Mouse (Mus musculus) spleen, postnatal 14 days (tissue): ENCODE measurements at regions not wholly inside any gene's neighbourhood (a gene's known extent, or its start where the extent isn't known, plus 50 kb on each side); places are given as distances from the start of the nearest gene placed in this dataset.

Experiments
- DNase-seq, 2 experiments: peaks; one replicate each; pipeline ENCODE4 v3.0.0; 2021 to 2022; ENCODE audit warnings: low spot score in 2 of 2

DNA sequence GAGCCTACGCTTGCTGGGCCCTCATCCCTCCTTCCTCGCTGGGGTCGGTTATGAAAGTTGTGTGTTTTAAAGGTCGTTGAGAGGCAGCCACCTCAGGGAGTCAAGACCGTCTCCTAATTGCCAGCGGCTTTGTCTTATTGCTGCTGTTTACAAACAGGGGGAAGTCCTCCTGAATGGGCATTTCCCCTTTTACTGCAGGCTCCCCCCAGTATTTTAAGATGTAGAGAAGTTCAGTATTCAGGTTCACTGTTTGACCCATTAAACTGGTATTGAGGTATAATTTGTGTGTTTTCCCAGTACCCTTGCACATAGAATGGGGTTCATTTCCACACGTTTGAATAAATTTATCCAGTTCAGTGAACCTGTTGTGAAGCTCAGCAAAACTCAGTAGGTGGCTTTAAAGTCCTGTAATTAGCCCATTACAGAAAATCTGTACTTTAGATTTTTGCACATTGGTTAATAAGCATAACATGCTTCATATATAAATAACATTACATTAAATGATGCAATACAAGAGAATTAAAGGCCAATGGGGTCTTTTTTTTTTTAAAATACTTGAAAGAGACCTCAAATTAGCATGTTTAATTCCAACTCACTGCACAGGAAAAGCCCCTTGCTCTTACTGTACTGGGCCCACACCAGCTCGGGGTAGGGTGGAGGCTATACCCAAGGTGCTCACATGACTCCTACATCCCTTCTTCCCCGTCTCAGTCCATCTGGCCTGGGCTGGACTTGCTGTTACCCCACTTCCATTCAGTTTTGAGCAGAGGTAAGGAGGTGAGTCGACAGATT lies 63.7 kb downstream of the Nkx2-1 start:
- no peak for DNase-seq

DNA sequence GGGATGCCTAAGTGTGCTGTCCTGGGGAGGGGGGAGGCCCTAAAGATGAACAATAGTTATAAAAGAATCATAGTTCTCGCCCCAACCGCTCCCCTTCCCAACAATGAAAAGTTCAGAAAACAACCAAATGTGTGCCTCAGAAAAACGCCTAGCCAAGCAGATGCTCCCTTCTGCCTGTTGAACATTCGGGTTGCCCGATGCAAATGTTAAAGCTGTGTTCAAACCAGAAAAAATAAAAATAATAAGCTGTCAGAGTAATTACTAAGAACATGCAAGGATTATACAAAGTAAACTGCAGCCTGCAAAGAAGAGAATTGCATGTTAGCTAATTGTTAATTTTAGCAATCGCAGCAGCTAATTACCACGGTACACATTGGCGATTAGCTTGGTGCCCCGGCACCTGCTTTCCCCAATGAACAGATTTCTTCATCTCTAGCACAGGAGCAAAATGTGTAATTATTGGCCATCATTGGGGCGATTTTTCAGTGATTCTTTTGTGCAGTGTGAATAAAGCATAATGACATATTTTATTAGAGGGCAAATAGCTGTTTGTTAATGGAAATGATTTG lies 65.7 kb downstream of the Nkx2-1 start:
- no peak for DNase-seq

DNA sequence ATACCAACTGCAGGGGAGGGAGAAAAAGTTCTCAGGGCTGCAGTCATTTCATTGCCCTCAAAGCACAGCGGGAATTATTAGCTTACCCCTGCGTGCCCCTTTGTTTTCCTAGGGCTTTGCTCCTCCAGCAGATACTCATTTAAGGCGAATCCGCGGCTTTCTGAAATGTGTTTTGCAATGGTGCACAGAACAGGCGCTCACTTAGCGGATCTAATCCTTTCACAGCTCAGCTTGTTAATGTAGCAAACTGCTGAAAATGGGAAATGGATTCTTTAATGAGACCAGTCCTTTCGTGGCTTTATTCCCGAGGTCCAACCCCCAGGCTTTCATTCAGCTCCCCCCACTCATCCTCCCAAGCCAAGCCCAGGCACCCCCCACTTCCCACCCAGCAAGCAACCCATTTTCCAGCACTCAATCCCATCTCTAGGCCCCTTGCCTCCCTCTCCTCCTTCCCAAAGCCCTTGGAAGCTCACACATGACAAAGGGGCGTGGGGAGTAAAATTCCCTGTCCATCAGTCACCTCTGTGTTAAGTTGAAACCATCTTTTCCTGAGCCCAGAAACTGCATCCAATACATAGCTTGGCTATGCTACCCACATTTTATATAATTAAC lies 77.1 kb downstream of the Nkx2-1 start:
- no peak for DNase-seq

DNA sequence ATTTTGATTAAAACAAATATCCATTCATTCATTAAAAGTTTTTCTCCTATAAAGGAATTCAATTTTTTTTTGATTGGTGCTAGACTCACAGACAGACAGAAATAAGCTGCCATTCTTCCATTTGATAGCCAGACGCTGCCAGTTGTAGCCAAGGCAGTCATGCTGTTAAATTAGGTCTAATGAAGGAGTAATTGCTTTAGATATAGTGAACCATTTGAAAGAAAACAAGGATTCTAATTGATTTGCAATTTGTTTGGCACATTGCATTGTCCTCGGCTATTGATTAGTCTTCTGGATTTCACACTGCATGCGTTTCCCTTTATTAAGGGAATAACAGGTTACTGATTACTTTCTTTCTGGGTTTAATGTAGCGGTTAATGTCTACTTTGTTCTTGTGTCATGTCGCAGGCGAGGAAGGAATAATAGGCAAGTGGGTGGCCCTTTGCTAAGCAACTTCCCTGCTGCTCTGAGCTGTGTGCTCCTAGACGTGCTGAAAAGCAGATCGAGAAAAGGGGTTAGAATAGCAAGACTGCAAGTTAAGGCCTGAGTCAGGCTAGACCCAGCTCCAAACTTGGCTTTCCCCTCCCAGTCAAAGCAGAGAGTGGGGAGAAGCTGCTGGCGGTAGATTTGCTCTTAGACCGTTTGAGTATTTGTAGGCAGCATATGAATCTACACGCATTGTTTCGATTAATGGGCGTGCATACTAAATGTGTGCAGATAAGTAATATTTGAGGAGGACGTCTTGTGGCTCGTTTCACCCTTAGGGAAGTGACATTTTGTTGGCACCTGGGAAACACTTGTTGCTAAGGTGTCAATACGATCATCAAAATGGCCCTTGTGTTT lies 77.8 kb downstream of the Nkx2-1 start:
- no peak for DNase-seq

DNA sequence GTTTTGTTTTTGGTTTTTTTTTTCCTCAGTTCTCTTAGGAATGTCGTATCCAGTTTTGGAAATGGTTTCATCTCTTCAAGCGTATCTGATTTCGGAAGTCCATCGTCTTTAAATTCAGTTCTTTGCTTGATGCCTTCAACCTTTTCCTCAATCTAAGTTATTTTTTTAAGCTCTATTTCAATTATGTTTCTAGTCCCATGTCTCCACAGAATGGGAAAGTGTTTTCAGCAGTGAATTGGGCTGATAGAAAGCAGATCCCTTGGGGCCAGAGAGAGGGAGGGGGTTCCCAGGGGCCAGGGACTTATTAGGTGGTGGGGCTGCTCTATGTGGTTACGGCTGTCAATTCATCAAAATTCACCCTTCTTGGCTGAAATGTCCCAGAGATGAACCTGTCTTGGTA lies 78.8 kb downstream of the Nkx2-1 start:
- DNase-seq, result no peak

DNA sequence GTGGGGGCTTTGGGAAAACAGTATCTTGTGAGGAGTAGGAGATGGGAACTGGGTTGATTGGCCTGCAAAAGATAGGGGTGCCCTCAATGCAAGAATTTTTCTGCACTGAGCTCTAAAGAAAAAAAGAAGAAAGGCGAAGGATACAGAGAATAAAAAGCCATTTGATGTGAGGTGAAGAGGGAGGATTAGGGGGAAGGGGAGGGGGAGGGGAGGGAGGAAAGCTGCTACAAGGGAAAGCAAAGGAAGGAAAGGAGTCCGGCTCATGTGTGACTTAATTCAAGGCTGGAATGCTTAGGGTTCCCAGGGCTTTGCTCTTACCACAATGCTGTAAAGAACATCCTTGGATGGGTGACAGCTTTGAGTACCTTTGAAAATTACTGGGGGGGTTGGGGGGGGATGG lies 79.4 kb downstream of the Nkx2-1 start:
- DNase-seq, result no peak

DNA sequence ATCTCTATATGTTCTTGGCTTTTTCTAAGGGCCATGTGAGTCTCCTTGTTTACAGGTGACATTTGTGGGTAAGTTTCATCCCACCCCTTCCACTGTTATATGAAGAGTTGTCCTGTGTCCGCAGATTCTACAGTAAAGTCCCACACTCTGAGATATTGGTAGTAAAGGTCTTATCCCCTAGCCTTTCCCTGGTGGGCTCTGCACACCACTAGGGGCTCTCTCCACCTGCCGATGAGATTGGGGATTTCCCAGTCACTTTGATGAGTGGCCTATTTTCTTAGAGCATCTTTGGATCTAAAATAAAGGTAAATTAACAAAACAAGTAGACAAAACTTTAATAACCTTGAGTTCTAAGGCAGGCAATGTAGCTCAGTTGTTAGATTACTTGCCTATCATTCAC lies 86.4 kb downstream of the Nkx2-1 start:
- no peak for DNase-seq

DNA sequence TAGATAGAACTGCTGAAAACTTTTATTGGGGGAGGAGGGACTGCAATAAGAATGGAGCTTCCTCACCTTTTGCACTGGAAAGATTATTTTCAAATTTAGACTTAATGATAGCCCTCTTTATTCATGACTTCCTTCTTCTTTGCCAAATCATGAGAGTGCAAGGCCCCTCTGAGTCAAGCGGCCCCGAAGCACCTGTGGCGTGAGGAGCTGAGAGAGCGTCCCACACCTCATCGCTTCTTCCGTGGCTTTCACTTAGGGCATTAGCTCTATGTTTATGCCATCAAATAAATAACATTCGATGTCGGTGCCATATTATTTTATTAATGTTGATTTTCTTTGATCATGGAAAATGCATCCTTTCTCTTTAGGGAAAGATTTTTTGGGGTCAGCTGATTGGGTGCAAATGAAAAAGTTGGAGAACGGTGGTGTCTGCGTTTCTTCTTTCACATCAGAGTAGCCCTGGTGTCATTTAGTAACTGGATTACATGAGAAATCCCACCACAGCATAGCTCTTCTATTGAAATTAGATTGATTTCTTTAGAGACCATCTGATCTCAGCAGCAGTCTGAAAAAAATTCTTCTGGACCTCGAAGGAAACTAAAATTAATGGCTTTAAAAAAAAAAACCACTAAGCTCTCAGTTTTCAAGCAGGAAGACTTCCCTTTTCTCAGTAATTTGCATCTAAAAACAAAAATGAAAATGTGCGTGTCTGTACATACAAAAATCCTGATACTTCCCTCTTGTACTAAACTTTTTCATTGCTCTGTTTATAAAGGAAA lies 87.7 kb downstream of the Nkx2-1 start:
- no peak for DNase-seq

DNA sequence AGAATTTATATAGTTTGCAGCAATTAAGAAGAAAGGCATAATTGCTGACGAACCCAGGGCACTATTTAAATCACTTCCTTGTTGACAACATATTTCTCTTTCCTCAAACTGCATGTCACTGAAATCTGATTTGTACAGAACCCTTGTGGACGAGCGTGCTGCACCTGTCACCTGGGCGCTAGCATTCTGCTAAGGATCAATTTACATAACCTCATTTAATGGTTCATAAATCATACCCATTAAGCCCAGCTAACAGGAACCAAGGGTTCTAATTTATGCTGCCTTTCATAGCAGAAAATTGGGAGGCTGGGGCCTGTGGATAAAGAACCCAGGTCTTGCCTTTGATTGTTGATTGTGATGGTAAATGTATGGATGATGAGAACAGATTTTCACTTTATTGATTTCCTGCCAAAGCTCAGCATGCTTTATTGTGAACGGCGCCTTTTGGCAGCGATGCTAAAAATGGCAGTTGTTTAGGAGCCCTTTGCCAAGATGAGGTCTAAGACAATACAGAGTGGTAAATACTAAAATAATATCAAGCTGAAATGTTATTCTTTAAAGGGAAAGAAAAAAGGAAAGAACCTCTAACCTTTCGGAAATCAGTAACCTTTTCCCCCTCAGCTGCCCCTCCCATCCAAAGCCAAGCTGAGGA lies 95.4 kb downstream of the Nkx2-1 start:
- DNase-seq, result no peak

DNA sequence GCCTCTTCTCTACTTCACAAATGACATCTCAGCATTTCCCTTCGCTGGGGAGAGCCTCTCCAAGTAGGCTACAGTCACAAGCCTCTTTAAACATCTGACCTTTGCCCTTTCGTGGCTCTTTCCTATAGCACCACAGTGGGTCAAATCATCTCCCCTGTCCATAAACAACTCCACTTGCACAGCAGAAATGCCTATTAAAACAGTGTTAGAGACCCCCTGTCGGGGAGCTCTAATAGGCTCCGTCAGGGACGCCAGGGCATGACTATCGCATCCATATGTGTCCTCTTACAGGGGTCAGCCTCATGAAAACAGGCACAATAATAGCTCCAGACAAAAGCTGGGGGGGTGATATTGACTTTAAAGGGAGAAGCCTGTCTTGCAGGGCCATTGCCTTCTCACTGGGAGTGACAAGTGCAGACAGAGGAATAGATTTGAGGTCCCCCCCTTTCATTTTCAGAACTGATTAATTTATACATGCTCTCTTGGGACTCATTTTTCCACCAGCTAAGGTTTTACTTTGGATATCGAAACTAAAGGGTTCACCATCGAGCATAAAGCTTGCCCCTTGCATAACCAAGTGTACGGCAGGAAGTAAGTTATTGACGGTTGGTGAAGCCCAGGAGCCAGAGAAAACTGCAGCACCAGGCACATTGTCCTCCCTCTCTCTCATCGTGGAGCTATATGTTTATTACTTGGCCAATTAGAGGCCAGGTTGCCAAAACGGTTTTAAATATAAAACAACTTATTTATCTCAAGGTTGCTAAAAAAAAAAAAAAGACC lies 94.6 kb upstream of the Mbip start:
- no peak for DNase-seq

DNA sequence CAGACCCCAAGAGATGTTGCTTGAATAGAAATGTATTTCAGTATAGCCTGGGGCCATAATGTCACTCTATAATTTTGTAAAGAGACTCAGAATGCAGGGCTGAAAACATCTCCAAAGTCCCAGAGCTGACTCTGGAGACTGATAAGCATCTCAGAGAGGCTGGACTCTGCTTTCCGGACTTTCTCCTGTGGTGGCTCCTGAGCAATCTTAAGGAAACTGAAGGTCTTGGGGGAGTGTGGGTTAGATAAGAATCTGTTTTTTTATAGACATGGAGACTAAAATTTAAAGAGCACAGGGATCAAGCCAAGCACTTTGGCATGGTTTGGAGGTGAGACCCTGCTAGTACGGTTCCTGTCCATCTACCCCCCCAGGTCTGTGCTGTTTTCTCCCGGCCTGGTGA lies 92.7 kb upstream of the Mbip start:
- DNase-seq, result no peak

DNA sequence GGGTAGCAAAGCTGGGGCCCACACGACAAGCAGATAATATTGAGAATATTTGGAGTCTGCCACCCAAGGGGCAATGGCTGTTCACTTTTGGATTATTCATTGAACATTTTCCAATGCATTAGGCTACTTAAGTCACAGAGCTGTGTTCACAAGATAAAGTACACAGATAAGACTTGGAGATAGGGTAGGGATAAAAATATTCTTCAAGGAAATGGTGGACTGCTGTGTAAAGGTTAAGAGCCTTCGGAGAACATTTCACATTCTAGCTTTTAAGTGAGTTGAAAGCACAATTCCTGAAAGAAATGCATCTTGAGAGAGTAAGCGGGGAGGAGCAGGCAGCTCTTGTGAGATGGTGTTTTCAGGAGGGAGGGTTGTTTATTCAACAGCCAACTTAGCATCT lies 92.3 kb upstream of the Mbip start:
- no peak for DNase-seq

DNA sequence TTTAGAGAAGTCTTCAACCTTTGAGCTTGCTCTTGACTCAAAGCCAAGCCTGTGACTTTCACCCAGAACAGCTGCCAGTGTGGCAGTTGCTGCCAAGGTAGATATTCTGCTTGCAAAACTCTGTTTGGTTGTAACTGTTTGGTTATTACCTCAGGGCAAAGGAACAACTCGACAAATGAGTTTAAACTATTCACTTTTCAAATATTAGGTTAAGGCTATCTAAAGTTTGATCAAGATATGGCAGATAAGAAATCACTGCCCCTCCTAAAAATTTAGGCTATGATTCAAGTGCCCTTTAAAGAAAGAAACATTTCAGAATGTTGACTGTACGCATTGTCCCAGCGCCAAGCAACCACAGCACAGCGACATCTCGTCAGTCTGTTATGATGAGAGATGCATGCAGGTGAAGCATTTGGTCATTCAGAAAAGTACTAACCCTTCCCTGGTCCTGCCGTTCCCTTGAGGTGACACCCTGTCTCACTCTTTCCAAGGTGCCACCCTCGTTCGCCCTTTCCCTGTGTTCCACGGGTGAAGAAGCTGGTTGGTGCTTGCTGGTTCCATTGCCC lies 81.1 kb upstream of the Mbip start:
- no peak for DNase-seq

DNA sequence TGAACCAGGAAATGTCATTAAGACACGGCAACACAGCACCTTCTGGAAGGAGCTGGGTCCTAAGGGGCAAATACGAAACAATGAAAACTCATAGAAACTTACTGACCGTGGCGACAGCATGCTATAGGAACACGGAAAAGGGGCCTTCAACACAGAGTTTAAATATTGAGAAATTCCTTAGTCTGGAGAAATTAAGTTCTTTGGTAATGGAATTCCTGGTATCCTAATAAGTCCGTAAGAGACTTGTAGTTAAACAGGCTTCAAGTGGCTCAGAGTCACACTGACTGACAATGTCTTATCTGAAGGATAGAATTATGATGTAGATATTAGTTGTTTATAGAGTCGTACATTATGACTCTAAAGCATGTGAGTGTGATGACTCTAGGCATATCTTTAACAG lies 70.4 kb upstream of the Mbip start:
- no peak for DNase-seq

DNA sequence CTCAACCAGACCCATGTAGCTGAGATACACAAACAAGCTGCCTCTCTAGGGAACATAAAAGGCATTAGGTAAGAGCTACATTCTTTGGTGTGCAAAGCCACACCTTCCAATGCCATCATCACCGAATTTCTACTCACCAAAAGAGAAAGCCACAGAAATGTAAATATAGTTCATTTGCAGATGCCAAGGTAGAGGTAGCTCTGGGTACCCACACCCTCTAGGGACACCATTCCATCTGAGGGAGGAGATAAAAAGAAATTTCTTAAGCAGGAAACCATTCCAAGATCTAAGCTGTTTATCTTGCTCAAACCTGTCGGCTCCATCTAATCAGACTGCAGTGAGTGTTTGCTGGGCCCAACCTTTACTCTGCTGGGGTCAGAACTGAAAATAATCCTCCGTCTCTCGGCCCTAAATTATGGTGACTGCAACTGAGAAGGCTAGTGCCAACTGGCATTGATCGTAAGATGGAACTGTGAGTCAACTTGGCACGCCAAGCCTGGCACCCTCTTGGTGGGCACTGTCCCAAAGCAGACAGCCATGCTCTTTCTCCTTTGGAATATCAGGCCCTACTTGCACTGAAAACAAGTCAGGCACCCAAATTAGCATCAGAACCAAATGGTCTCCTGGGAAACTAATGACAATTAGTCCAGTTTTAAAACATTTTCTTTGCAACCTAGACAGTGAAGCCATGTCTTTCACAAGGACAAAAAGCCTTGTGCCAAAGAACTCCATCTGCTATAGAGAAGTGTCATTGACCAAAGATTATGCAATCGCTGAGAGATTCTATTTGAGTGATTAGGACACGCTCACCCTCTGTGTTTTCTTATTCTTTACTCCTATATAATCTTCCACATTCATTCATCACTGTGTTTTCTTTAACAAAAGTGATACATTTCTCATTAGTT lies 69.4 kb upstream of the Mbip start:
- no peak for DNase-seq

DNA sequence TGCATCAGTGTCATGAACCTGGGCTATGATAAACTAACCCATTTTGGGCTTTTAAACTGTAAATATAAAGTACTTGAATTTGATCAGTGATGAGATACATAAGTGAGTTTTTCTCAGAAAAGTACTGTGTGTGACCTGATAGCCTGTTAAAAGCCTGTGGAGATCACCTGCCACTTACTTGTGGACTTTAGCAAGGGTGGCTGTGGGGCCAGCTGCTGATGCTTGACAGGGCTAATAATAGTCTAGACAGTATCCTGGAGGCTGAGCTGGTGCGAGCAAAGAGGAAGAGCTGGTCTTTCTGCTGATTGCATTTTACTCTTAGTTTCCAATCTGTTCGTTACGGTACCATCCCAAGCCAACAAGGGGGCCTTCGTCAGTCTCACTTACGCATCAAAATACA lies 60.0 kb upstream of the Mbip start:
- DNase-seq, result no peak

DNA sequence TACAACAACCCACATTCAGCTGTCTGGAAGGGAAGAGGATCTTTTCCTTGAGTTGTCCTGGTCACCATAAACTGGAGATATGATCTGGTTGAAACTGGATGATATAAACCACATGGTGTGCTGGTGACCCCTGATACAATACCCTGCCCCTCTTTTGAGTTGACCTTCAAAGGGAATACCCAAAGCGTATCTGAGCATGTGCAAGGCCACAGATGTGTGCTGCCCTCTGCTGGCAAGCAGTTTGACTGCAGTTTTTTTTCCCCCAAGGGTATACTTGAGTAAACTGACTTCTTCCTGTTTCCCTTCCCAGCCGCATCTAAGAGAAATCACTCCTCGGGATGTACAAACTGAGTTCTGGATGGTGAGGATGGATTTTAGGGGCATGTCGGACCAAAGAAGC lies 59.1 kb upstream of the Mbip start:
- peak; percentile 17 to 27 for DNase-seq

DNA sequence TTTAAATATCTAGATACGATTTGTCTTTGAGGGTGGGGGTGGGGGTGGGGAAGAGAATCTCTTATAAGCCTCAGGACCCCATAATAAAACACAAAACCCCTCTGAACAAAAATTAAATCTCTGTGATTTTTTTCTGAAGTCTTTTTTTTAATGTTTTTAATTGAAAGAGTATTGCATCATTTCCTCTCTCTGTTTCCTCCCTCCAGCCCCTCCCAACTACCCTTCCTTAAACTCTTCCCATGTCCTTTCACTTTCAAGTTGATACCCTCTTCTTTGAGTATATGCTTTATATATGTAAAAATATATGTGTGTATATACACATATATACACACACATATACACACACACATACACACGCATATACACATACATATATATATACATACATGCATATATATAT lies 58.6 kb upstream of the Mbip start:
- no peak for DNase-seq

DNA sequence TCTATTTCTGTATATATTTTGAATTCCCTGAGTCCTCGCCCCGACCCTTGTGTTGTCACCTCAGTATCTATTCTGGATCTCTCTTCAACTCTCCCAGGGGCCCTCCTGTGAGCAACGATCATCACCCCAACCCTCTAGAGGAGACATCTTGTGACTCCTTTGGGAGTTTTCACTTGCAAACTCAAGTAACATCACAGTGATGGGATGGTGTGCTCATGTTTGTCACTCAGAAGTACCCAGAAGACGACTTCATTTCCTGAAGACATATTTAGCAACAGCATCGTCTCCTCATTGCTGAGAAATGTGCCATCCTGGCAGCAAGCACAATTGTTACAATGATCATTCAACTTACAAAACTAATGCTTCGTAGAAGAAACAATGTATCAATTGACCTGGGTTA lies 57.9 kb upstream of the Mbip start:
- DNase-seq, result no peak
